Mouse (Mus musculus): Measurements from ENCODE around the gene Dynlt1f. TPM values are rescaled to one million over a fixed set of nuclear protein-coding genes. Genes with fewer than 3 reads are reported as not detected.
"Not testable (repeated sequence)": the region's sequence is repeated elsewhere in the genome, so short reads cannot be mapped to it uniquely, and the experiment has no call there.

Dynlt1f gene
- polyA plus RNA-seq, 1 experiment from 2014 or later: 255 TPM

- H3K27ac ChIP-seq; H3K9me3 ChIP-seq; H3K4me1 ChIP-seq; H3K4me2 ChIP-seq; ATAC-seq (ENCODE audit: insufficient number of reproducible peaks, insufficient read depth, low FRiP score, low TSS enrichment, low read depth); H3K4me3 ChIP-seq; H3K9ac ChIP-seq; H3K36me3 ChIP-seq; H3K27me3 ChIP-seq: not testable (repeated sequence)
- WGBS: 91% methylated on average over 8 of the region's 8 CpGs
These were observed 17.3 kb downstream of the Dynlt1f start for GRCm38 (mm10) chr17:6638444-6638843.

GRCm38 (mm10) chr17:6637434-6637833 is 18.3 kb downstream of the Dynlt1f start:
- not testable (repeated sequence) for H3K27me3 ChIP-seq; H3K4me1 ChIP-seq; H3K4me3 ChIP-seq; H3K9ac ChIP-seq; H3K9me3 ChIP-seq; H3K4me2 ChIP-seq; H3K27ac ChIP-seq; H3K36me3 ChIP-seq; ATAC-seq (ENCODE audit: insufficient number of reproducible peaks, insufficient read depth, low FRiP score, low TSS enrichment, low read depth)
- 95% methylated on average over 4 of the region's 4 CpGs for WGBS

GRCm38 (mm10) chr17:6636861-6637260 is 18.8 kb downstream of the Dynlt1f start:
- Histone ChIP-seq H3K36me3 (no peaks in the 10 kb centered on the region), H3K4me2 (no peak overlapping the region), H3K27me3 (no peaks in the 10 kb centered on the region), H3K4me3 (no peak overlapping the region), H3K4me1 (no peaks in the 10 kb centered on the region), H3K9ac (no peak overlapping the region), H3K9me3 (no peaks in the 10 kb centered on the region), H3K27ac (no peak overlapping the region)
- no peak for ATAC-seq (ENCODE audit: insufficient number of reproducible peaks, insufficient read depth, low FRiP score, low TSS enrichment, low read depth)
- WGBS: 84% methylated on average over 5 of the region's 5 CpGs

GRCm38 (mm10) chr17:6635781-6636180 is 19.9 kb downstream of the Dynlt1f start:
- H3K4me2 ChIP-seq; H3K27me3 ChIP-seq; ATAC-seq (ENCODE audit: insufficient number of reproducible peaks, insufficient read depth, low FRiP score, low TSS enrichment, low read depth); H3K27ac ChIP-seq; H3K9ac ChIP-seq; H3K9me3 ChIP-seq; H3K4me1 ChIP-seq; H3K36me3 ChIP-seq; H3K4me3 ChIP-seq: not testable (repeated sequence)
- WGBS: 78% methylated on average over 2 of the region's 4 CpGs

- H3K4me2 ChIP-seq; H3K4me3 ChIP-seq; H3K9ac ChIP-seq; H3K27me3 ChIP-seq; H3K36me3 ChIP-seq; H3K27ac ChIP-seq; H3K9me3 ChIP-seq; ATAC-seq (ENCODE audit: insufficient number of reproducible peaks, insufficient read depth, low FRiP score, low TSS enrichment, low read depth); H3K4me1 ChIP-seq: not testable (repeated sequence)
- WGBS: 91% methylated on average over 6 of the region's 6 CpGs
These were observed 22.9 kb downstream of the Dynlt1f start for GRCm38 (mm10) chr17:6632850-6633249.

- H3K4me2 ChIP-seq; H3K4me3 ChIP-seq; ATAC-seq (ENCODE audit: insufficient number of reproducible peaks, insufficient read depth, low FRiP score, low TSS enrichment, low read depth); H3K36me3 ChIP-seq; H3K27ac ChIP-seq; H3K4me1 ChIP-seq; H3K9ac ChIP-seq; H3K9me3 ChIP-seq; H3K27me3 ChIP-seq: not testable (repeated sequence)
- 84% methylated on average over 4 of the region's 4 CpGs for WGBS
These were observed 25.3 kb downstream of the Dynlt1f start for GRCm38 (mm10) chr17:6630398-6630797.

- H3K4me2 ChIP-seq; H3K9ac ChIP-seq; H3K4me3 ChIP-seq; H3K9me3 ChIP-seq; H3K4me1 ChIP-seq; H3K27me3 ChIP-seq; H3K27ac ChIP-seq; ATAC-seq (ENCODE audit: insufficient number of reproducible peaks, insufficient read depth, low FRiP score, low TSS enrichment, low read depth); H3K36me3 ChIP-seq: not testable (repeated sequence)
- WGBS: 67% methylated on average over 2 of the region's 6 CpGs
These were observed 30.7 kb downstream of the Dynlt1f start for GRCm38 (mm10) chr17:6624926-6625558.

- not testable (repeated sequence) for H3K27me3 ChIP-seq; H3K4me3 ChIP-seq; H3K4me1 ChIP-seq; ATAC-seq (ENCODE audit: insufficient number of reproducible peaks, insufficient read depth, low FRiP score, low TSS enrichment, low read depth); H3K4me2 ChIP-seq; H3K27ac ChIP-seq; H3K9ac ChIP-seq; H3K36me3 ChIP-seq; H3K9me3 ChIP-seq
- 94% methylated on average over 11 of the region's 12 CpGs for WGBS
These were observed 33.7 kb downstream of the Dynlt1f start for GRCm38 (mm10) chr17:6621976-6622375.

GRCm38 (mm10) chr17:6620730-6621451 is 34.8 kb downstream of the Dynlt1f start:
- WGBS: 83% methylated on average over 18 of the region's 20 CpGs
- not testable (repeated sequence) for ATAC-seq (ENCODE audit: insufficient number of reproducible peaks, insufficient read depth, low FRiP score, low TSS enrichment, low read depth)

GRCm38 (mm10) chr17:6620035-6620434 is 35.7 kb downstream of the Dynlt1f start:
- not testable (repeated sequence) for H3K27ac ChIP-seq; H3K4me2 ChIP-seq; H3K4me1 ChIP-seq; H3K9ac ChIP-seq; H3K9me3 ChIP-seq; H3K36me3 ChIP-seq; H3K27me3 ChIP-seq; H3K4me3 ChIP-seq; ATAC-seq (ENCODE audit: insufficient number of reproducible peaks, insufficient read depth, low FRiP score, low TSS enrichment, low read depth)
- 59% methylated on average over 5 of the region's 6 CpGs for WGBS

More at GRCm38 (mm10) chr17:6620730-6621451, 34.8 kb downstream of the Dynlt1f start:
- H3K27me3 ChIP-seq, H3K36me3 ChIP-seq, H3K27ac ChIP-seq, H3K4me2 ChIP-seq, H3K4me3 ChIP-seq, H3K9me3 ChIP-seq, H3K9ac ChIP-seq, H3K4me1 ChIP-seq: not testable (repeated sequence)

- H3K9ac ChIP-seq; H3K9me3 ChIP-seq; H3K4me1 ChIP-seq; H3K36me3 ChIP-seq; H3K4me2 ChIP-seq; H3K27me3 ChIP-seq; H3K4me3 ChIP-seq; H3K27ac ChIP-seq; ATAC-seq (ENCODE audit: insufficient number of reproducible peaks, insufficient read depth, low FRiP score, low TSS enrichment, low read depth): not testable (repeated sequence)
- 72% methylated on average over 5 of the region's 5 CpGs for WGBS
These were observed 36.4 kb downstream of the Dynlt1f start for GRCm38 (mm10) chr17:6619271-6619670.

GRCm38 (mm10) chr17:6617689-6618400 is 37.9 kb downstream of the Dynlt1f start:
- H3K36me3 ChIP-seq; H3K4me1 ChIP-seq; H3K9ac ChIP-seq; H3K27ac ChIP-seq; H3K4me3 ChIP-seq; H3K9me3 ChIP-seq; H3K4me2 ChIP-seq; ATAC-seq (ENCODE audit: insufficient number of reproducible peaks, insufficient read depth, low FRiP score, low TSS enrichment, low read depth); H3K27me3 ChIP-seq: not testable (repeated sequence)
- WGBS: 46% methylated on average over 8 of the region's 13 CpGs
